Mouse (Mus musculus) embryonic facial prominence, embryonic 10.5 days (tissue): Measurements from ENCODE around the gene Abhd16a. TPM values are rescaled to one million over a fixed set of nuclear protein-coding genes. Genes with fewer than 3 reads are reported as not detected.
A peak's percentile ranks its signal among the peaks of the same experiment; 100 is the strongest.

Source experiments
- DNase-seq: peaks from one replicate; pipeline ENCODE4 v3.0.0-alpha.2; 2017; ENCODE audit warnings: low spot score
- H3K27ac ChIP-seq: fragments of 300-500 bp; sonication (generic); replicated peaks from 2 replicates; pipeline ENCODE4 v1.5.1; 2016; ENCODE audit warnings: mild to moderate bottlenecking
- H3K27me3 ChIP-seq: fragments of 300-500 bp; sonication (generic); replicated peaks from 2 replicates; pipeline ENCODE4 v1.6.1; 2016; ENCODE audit warnings: low read depth, mild to moderate bottlenecking; ENCODE audit not compliant: poor library complexity, severe bottlenecking
- H3K36me3 ChIP-seq: fragments of 300-500 bp; sonication (generic); replicated peaks from 2 replicates; pipeline ENCODE4 v1.6.1; 2016; ENCODE audit warnings: mild to moderate bottlenecking, moderate library complexity
- H3K4me1 ChIP-seq: fragments of 300-500 bp; sonication (generic); 2 replicates; pipeline ENCODE4 v1.6.1; 2016
- H3K4me3 ChIP-seq: fragments of 300-500 bp; sonication (generic); 2 replicates; pipeline ENCODE4 v1.5.1; 2016; ENCODE audit warnings: mild to moderate bottlenecking, moderate library complexity
- H3K9me3 ChIP-seq: fragments of 300-500 bp; sonication (generic); 2 replicates; pipeline ENCODE4 v1.6.1; 2016; ENCODE audit warnings: mild to moderate bottlenecking
- WGBS: fragments of 180-500 bp; shearing (Covaris S2); methylation state at CpG from one replicate; pipeline ENCODE4 v1.1.7; 2016; 5-methylcytosine and 5-hydroxymethylcytosine counted together
- polyA plus RNA-seq: library from polyadenylated mRNA; unstranded; fragments of >200 nt; fragmentation: Nextera tagmentation; extraction: Ambion mirVana; gene quantifications from 2 replicates; pipeline ENCODE4 v1.2.1, GENCODE M21; 2016

Abhd16a gene
- polyA plus RNA-seq: 59.4 and 60.0 TPM in 2 replicates

DNA sequence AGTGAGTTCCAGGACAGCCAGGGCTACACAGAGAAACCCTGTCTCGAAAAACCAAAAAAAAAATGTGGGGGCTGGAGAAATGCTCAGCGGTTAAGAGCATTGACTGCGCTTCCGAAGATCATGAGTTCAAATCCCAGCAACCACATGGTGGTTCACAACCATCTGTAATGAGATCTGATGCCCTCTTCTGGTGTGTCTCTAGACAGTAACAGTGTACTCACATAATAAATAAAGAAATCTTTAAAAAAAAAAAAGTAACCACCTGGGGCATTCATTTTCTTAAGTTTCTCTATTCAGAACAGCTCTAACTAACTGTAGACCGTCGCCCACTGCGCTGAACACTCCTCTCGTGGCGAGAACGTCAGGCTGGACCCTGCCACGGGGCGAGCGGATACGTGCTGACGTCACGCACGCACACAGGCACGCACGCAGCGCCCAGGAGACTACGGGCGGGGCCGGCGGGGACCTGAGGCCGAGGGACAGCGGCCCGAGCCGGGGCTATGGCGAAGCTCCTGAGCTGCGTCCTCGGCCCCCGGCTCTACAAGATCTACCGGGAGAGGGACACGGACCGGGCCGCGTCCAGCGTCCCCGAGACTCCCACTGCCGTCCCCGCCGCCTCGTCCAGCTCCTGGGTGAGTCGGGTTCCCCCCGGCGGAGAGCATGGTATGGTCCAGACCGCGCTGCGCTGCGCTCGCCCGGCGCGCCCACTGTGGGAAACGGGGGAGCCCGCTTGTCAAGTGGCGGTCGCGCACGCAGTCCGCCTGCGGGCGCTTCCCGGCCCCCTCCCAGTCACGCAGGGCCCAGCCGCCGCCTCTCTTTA is at the start of gene Abhd16a:
Gene Abhd16a (plus strand): TSS at position 439 of the 820 bp plus-strand sequence.
- 3% methylated on average over 67 of the region's 67 CpGs for WGBS
- Histone ChIP-seq H3K27ac (peak within 1 kb of the TSS; percentile 99), H3K4me3 (peak within 1 kb of the TSS; percentile 83), H3K27me3 (no peaks in the 10 kb centered on the region), H3K9me3 (no peaks in the 10 kb centered on the region), H3K4me1 (peaks cover 17% of the 10 kb centered on the region), H3K36me3 (peaks cover 28% of the 10 kb centered on the region)
- DNase-seq: peak; percentile 95

DNA sequence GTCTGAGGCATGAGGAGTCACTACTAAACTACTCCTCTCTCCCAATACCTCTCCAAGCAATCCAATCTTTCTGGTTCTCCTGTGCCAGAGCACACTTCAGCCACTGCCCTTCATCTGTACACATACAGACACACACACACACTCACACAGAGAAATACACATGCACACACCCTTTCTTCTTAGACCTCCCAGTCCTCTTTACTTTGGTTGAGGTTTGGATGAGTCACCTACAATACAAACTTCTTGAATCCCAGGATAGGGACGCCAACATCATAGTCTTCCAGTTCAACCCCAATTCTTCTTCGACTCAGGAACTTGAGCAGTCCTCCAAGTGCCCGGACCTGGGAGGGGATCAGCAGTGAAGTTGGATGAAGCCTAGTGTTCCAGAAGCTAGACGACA is 45.3 kb upstream of the Abhd16a start:
- WGBS: 87% methylated on average over 4 of the region's 4 CpGs
- H3K36me3 ChIP-seq: no peaks in the 10 kb centered on the region
- H3K4me1 ChIP-seq: peaks cover 41% of the 10 kb centered on the region
- DNase-seq: no peak
- H3K4me3 ChIP-seq: 0 out of 2 replicates have a peak overlapping the region, but pooled peaks have one; percentile 17
- no peaks in the 10 kb centered on the region for H3K9me3 ChIP-seq
- H3K27me3 ChIP-seq: peaks cover 7% of the 10 kb centered on the region; the same call in 1 of the 2 replicates
- H3K27ac ChIP-seq: no peak overlapping the region

DNA sequence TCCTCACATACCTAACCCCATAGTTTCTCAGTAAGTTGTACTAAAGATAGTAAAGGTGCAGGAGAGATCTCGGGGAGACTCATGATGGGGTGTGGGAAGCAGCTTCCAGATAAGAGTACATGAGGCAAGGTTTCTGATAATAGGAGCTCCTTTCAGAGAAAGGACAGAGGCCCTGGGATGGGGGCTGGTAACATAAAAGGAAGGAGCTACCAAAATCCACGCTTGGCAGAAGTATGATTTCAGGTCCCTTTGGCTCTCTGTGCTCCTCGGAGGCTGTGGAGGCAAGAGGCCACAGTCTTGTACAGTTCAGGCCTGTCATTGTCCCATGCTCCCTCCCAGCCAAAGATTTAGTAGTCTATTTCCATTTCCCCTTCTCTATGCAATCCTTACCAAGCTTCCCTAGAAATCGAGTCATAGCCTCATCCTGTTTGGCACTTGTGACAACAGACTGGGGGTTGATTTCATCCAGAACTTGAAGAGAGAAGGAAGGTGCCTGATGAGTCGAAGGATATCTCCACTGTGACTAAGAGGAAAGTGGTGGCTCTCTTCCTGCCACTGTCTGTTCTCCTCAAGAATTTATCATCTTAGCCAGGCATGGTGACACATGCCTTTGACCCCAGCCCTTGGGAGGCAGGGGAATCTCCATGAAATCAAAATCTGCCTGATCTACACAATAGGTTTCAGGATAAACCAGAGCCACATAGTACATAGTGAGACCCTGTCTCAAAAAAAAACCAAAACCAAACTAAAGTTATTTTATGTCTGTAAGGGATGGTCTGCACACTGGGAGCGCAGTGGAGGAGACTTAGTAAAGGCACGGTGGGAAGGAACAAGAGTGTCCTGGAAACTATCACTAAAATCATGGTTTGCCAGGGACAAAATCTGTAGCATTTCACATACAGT is 43.9 kb upstream of the Abhd16a start:
- Histone ChIP-seq H3K27me3 (peaks cover 7% of the 10 kb centered on the region; the same call in 1 of the 2 replicates), H3K36me3 (no peaks in the 10 kb centered on the region), H3K27ac (peak overlapping the region; percentile 96), H3K4me1 (peaks cover 55% of the 10 kb centered on the region), H3K9me3 (no peaks in the 10 kb centered on the region), H3K4me3 (peak overlapping the region; percentile 74)
- WGBS: 88% methylated on average over 7 of the region's 7 CpGs
- no peak for DNase-seq

DNA sequence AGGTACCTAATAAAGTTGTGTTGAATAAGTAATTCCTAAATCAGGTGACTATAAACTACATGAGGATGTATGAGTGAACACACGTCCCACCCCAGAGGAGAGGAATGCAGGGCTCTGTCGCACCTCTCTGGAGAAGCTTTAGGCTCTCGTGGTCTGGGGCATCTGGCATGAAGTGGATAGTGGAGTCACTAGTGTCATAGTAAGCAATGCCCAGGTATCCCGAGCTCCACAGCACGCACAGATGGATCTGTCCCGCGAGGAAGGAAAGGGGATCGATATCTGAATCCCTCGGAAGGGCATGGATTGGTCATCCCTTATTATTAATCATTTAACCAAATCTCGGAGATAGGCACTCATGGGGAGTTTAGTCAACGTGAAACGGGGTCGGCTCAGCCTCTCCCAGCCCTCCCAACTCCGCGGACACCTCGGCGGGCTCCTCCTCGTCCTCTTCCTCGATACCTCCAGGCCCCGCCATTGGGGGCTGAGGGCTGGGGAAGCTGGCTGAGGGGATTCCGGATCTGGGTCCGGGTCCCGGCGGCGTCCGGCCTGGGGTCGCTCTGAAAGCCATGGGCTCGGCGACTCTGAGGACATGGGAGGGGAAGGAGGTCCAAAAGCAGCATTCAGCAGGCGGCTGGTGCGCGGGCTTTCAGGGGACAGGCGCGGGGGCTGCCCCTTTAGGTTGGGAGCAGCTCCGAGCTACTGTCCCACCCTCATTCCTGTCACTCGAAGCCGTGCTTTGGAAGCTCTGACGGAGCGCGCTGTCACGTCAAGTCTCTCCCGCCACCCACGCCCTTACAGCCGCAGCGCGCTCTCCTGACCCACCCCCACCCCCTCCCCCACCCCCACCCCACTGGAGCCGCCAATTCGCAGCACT is 43.0 kb upstream of the Abhd16a start:
- Histone ChIP-seq H3K4me1 (peaks cover 61% of the 10 kb centered on the region), H3K27ac (peak overlapping the region; percentile 96), H3K36me3 (no peaks in the 10 kb centered on the region), H3K4me3 (peak overlapping the region; percentile 74), H3K9me3 (no peaks in the 10 kb centered on the region), H3K27me3 (peaks cover 7% of the 10 kb centered on the region; the same call in 1 of the 2 replicates)
- 6% methylated on average over 48 of the region's 48 CpGs for WGBS
- no peak for DNase-seq

DNA sequence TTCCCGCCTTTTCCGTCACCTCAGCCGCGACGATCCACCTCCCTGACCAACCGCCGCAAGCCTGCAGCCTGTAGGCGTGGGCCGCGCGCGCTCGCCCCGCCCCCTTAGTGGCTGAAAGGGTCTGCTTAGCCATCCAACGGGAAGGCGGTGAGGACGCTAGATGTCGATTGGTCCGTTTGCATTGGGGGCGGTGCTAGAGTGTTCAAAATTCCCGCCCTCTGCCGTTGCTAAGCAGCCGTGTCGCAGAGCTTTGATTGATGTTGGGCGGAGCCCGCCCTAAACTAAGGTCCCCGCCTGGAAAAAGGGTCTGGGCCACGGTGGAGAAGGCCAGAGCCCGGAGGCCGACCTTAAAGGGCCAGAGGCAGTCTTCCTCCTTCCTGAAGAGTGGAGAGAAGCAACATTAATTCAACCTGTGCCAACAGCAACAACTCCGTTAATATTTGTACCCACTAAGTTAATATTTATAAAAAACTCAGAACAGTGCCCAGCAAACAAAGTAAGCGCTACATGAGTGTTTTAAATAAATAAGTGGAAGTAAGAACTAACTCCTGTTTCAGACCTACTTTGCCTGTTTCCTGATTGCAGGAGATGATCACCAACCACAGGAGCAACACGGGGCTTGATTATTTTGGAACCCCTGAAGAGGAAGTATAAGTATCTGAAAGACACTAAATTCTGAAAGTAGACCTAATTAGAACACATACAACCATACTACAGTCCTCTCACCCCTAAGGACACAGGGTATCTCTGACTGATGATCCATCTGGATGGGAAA is 42.2 kb upstream of the Abhd16a start, which contains the start of gene Msh5:
Gene Msh5 (minus strand): TSS at position 65 of the 775 bp plus-strand sequence.
- peak within 1 kb of the TSS; percentile 74 for H3K4me3 ChIP-seq
- WGBS: 3% methylated on average over 33 of the region's 33 CpGs
- H3K27me3 ChIP-seq: peaks cover 7% of the 10 kb centered on the region; the same call in 1 of the 2 replicates
- peak; percentile 100 for DNase-seq
- H3K27ac ChIP-seq: peak within 1 kb of the TSS; percentile 96
- peaks cover 70% of the 10 kb centered on the region for H3K4me1 ChIP-seq
- H3K9me3 ChIP-seq: no peaks in the 10 kb centered on the region
- 0 out of 2 replicates have a peak, but pooled peaks cover 1% of the 10 kb centered on the region for H3K36me3 ChIP-seq

DNA sequence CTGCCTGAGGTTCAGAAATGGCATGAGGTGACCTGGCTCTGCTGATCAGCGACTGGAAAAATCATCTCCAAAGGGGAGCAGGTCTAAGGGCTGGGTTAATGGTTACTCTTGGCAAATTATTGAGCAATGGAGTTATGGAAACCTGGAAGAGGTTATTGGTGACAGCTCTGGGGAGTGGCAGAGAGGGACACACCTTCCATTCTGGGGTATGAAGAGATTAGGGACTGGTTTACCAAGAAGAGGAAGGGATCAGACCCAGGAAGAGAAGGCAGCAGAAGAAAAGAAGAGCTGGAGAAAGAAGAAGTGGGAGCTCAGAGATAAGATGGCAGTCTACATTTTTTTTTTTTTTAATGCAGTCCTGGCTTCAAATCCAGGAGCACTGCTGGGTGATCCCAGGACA is 41.4 kb upstream of the Abhd16a start:
- Histone ChIP-seq H3K9me3 (no peaks in the 10 kb centered on the region), H3K36me3 (peaks cover 9% of the 10 kb centered on the region), H3K4me3 (peak overlapping the region; percentile 22; the same call in 1 of the 2 replicates), H3K27me3 (peaks cover 7% of the 10 kb centered on the region; the same call in 1 of the 2 replicates), H3K27ac (peak overlapping the region; percentile 96), H3K4me1 (peaks cover 78% of the 10 kb centered on the region)
- WGBS: 59% methylated on average over 1 of the region's 1 CpGs
- no peak for DNase-seq

DNA sequence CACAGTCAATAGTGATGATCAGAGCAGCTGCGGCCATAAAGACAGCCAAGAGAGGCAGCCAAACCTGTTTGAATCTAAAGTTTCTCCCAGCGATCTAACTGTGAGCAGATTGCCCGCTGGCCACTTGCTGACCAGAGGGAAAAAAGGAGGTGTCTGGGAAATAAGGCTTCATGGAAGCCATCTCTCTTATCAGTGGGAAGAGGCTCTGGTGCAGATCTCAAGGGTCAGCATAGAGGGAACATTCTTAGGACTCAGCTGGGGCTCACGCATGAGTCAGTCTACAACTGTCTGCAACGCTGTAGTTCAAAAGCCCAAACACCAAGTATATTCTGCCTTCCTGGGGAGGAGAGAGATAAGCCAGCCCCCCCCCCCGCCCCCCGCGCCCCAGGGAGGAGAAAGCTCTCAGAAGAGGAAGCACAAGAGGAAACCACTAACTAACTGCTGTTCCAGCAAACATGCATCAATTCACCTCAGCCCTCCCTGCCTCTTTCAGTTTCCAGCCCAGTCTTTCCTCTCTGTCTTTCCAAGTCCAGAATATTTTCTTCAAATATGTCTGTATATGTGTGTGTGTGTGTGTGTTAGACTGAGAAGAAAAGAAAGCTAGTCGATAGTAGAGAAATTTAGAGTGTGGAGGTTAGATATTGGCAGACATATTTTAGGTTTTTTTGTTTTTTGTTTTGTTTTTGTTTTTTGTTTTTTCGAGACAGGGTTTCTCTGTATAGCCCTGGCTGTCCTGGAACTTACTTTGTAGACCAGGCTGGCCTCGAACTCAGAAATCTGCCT is 40.7 kb upstream of the Abhd16a start:
- peaks cover 81% of the 10 kb centered on the region for H3K4me1 ChIP-seq
- H3K27ac ChIP-seq: peak overlapping the region; percentile 96
- H3K4me3 ChIP-seq: peak overlapping the region; percentile 22; the same call in 1 of the 2 replicates

DNA sequence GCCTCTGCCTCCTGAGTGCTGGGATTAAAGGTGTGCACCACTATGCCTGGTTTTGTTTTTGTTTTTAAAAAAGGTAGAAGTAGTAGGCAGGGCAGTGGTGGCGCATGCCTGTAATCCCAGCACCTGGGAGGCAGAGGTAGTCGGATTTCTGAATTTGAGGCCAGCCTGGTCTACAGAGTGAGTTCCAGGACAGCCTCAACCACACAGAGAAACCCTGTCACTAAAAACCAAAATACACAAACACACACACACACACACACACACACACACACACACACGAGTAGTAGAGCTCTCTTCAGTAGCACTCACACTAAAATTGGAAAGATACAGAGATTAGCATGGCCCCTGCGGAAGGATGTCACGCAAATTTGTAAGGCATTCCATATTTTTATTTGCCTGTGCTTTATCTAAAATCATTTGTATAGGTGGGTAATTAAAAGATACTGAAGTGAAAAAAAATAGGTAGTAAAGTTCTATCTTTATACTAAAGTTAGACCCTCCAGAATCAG is 40.1 kb upstream of the Abhd16a start:
- Histone ChIP-seq H3K36me3 (peaks cover 22% of the 10 kb centered on the region), H3K4me1 (peaks cover 81% of the 10 kb centered on the region), H3K27ac (peak overlapping the region; percentile 97), H3K9me3 (no peaks in the 10 kb centered on the region), H3K27me3 (peaks cover 7% of the 10 kb centered on the region; the same call in 1 of the 2 replicates), H3K4me3 (peak overlapping the region; percentile 83)
- no peak for DNase-seq
- 78% methylated on average over 5 of the region's 5 CpGs for WGBS

More for the DNA sequence above, 40.7 kb upstream of the Abhd16a start:
- Histone ChIP-seq H3K27me3 (peaks cover 7% of the 10 kb centered on the region; the same call in 1 of the 2 replicates), H3K36me3 (peaks cover 16% of the 10 kb centered on the region), H3K9me3 (no peaks in the 10 kb centered on the region)
- WGBS: 37% methylated on average over 11 of the region's 11 CpGs
- DNase-seq: no peak

DNA sequence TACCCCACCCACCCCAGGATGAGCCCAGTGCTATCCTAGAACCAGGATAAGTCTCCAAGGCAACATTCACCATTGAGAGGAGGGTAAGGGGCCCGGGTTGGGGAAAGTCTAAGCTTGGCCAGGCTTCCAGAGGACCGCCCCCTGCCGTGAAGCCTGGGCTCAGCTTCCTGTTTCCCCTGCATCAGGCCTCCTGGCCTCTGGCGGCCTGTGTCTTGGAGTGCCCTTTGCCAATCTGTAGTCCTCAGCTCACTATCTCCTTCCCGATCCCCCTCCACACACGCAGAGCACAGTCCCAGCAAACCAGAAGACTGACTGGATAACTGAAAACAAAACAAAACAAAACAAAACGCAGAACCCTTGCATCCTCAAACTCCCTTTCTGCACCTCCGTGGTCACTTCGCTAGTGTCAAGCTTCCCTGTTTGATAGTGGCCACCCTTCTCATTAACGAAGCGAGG is 39.5 kb upstream of the Abhd16a start, which contains the start of gene Clic1:
Gene Clic1 (plus strand): TSS at position 406 of the 456 bp plus-strand sequence.
- H3K4me1 ChIP-seq: peaks cover 79% of the 10 kb centered on the region
- 2% methylated on average over 11 of the region's 11 CpGs for WGBS
- DNase-seq: peak; percentile 88

DNA sequence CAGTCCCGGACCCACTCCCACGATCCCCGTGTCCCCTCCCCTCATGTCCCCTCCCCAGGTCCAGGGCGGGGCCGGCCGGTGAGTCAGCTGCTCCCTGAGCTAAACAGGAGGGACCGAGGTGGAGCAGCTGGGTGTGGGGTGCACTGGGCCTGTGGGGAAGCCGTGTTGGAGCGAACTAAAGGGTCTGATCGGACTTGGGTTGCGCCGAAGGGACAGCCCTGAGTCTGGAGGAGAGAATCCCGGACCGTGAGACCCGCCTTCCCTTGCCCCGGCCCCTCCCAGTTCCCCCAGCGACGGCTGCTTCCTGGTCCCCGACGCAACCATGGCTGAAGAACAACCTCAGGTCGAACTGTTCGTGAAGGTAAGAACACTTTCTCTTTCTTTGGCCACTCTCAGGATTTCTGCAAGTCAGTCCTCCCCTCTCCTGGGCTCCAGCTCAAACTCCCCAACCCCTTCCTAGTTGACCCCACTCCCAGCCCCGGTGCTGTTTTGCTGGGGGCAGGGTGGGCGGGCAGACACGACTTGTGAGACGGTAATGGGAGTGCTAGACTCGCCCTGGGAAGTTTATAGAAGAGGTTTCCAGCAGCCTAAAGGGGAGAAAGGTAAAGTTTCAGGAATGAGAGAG is 38.8 kb upstream of the Abhd16a start:
- H3K4me3 ChIP-seq: peak overlapping the region; percentile 83
- WGBS: 1% methylated on average over 27 of the region's 27 CpGs
- DNase-seq: peak; percentile 83
- 0 out of 2 replicates have a peak, but pooled peaks cover 3% of the 10 kb centered on the region for H3K27me3 ChIP-seq
- no peaks in the 10 kb centered on the region for H3K9me3 ChIP-seq
- H3K36me3 ChIP-seq: peaks cover 35% of the 10 kb centered on the region
- H3K4me1 ChIP-seq: peaks cover 76% of the 10 kb centered on the region
- H3K27ac ChIP-seq: peak overlapping the region; percentile 97

More for the DNA sequence above, 39.5 kb upstream of the Abhd16a start, which contains the start of gene Clic1:
- Histone ChIP-seq H3K27ac (peak within 1 kb of the TSS; percentile 97), H3K9me3 (no peaks in the 10 kb centered on the region), H3K4me3 (peak within 1 kb of the TSS; percentile 83), H3K36me3 (peaks cover 28% of the 10 kb centered on the region), H3K27me3 (peaks cover 7% of the 10 kb centered on the region; the same call in 1 of the 2 replicates)
